Mouse (Mus musculus): ENCODE measurements at regions not wholly inside any gene's neighbourhood (a gene's known extent, or its start where the extent isn't known, plus 50 kb on each side); places are given as distances from the start of the nearest gene placed in this dataset.

GRCm38 (mm10) chr10:48135708-48136107 is 1652.9 kb downstream of the Grik2 start:
- TF ChIP-seq HCFC1 (IDR thresholded peaks at IDR 0.05; ENCODE audit: borderline replicate concordance, insufficient read depth, low read length), result no peak
- no peak for TF ChIP-seq CHD2 (IDR thresholded peaks at IDR 0.05; ENCODE audit: low read depth, low read length)
- TF ChIP-seq ZNF384 (IDR thresholded peaks at IDR 0.05; ENCODE audit: low read depth, low read length), result no peak
- no peak for TF ChIP-seq MAFK (IDR thresholded peaks at IDR 0.05; ENCODE audit: insufficient read depth, low read depth, low read length)
- TF ChIP-seq ZC3H11A (IDR thresholded peaks at IDR 0.05; ENCODE audit: borderline replicate concordance, low read depth, low read length), result no peak

All from ES-E14 (cell line).